Mouse (Mus musculus) cerebellum, adult 2 months (tissue): Measurements from ENCODE around the gene Esyt1.

Experiments
- CTCF ChIP-seq: fragments of 200-500 bp; IDR thresholded peaks from 2 replicates; pipeline ENCODE4 v1.5.1; 2011; ENCODE audit warnings: low read depth, mild to moderate bottlenecking, control low read depth, low read length, moderate library complexity, borderline replicate concordance; ENCODE audit not compliant: insufficient read depth
- POLR2A ChIP-seq: fragments of 200-500 bp; IDR thresholded peaks from 2 replicates; pipeline ENCODE4 v1.6.1; 2011; ENCODE audit warnings: low read length, control low read depth, borderline replicate concordance; ENCODE audit not compliant: insufficient read depth

- TF ChIP-seq CTCF (no peak), POLR2A (no peak)
Observed at GRCm38 (mm10) chr10:128502341-128502740, 23.3 kb downstream of the Esyt1 start.
